Mouse (Mus musculus) limb, embryonic 11.5 days (tissue): ENCODE results near the gene Nipal1. TPM values are rescaled to one million over a fixed set of nuclear protein-coding genes. Genes with fewer than 3 reads are reported as not detected.

Source experiments
- ATAC-seq: fragments of 200-750 bp; cut with Nextera tagmentation; 2 replicates; pipeline ENCODE4 v1.8.0; 2017; ENCODE audit warnings: low read depth; ENCODE audit not compliant: insufficient number of reproducible peaks, low FRiP score, low TSS enrichment
- DNase-seq: peaks from one replicate; pipeline ENCODE4 v3.0.0-alpha.2; 2015; ENCODE audit warnings: low spot score
- H3K27ac ChIP-seq: fragments of 300-500 bp; sonication (generic); replicated peaks from 2 replicates; pipeline ENCODE4 v1.5.1; 2014; ENCODE audit warnings: low read depth, mild to moderate bottlenecking, low read length
- H3K27me3 ChIP-seq: fragments of 300-500 bp; sonication (generic); 2 replicates; pipeline ENCODE4 v1.6.1; 2014; ENCODE audit warnings: mild to moderate bottlenecking, low read length, mixed read lengths; ENCODE audit not compliant: control insufficient read depth, insufficient read depth
- H3K36me3 ChIP-seq: fragments of 300-500 bp; sonication (generic); 2 replicates; pipeline ENCODE4 v1.6.1; 2014; ENCODE audit warnings: mild to moderate bottlenecking, low read length, moderate library complexity, mixed read lengths; ENCODE audit not compliant: control insufficient read depth, insufficient read depth
- H3K4me1 ChIP-seq: fragments of 300-500 bp; sonication (generic); 2 replicates; pipeline ENCODE4 v1.6.1; 2014; ENCODE audit warnings: low read length, mixed read lengths; ENCODE audit not compliant: control insufficient read depth, insufficient read depth
- H3K4me2 ChIP-seq: fragments of 300-500 bp; sonication (generic); 2 replicates; pipeline ENCODE4 v1.6.1; 2014; ENCODE audit warnings: low read depth, mild to moderate bottlenecking, moderate library complexity; ENCODE audit not compliant: severe bottlenecking
- H3K4me3 ChIP-seq: fragments of 300-500 bp; sonication (generic); 2 replicates; pipeline ENCODE4 v1.5.1; 2014; ENCODE audit warnings: low read depth, low read length
- H3K9ac ChIP-seq: fragments of 300-500 bp; sonication (generic); 2 replicates; pipeline ENCODE4 v1.6.1; 2014; ENCODE audit warnings: mild to moderate bottlenecking, low read length
- H3K9me3 ChIP-seq: fragments of 300-500 bp; sonication (generic); 2 replicates; pipeline ENCODE4 v1.6.1; 2016; ENCODE audit warnings: low read length; ENCODE audit not compliant: control insufficient read depth
- WGBS: fragments of 180-500 bp; shearing (Covaris S2); extraction: QIAGEN DNeasy Blood & Tissue Kit; methylation state at CpG from one replicate; pipeline ENCODE4 v1.1.7; 2014; 5-methylcytosine and 5-hydroxymethylcytosine counted together
- polyA plus RNA-seq: library from polyadenylated mRNA; unstranded; fragments of >200 nt; fragmentation: Nextera tagmentation; extraction: Ambion mirVana; gene quantifications from 2 replicates; pipeline ENCODE4 v1.2.1, GENCODE M21; 2014

Gene Nipal1
- polyA plus RNA-seq, 1 experiment from 2014 or later, result 0.21 TPM

- H3K9ac ChIP-seq, result no peak overlapping the region
- WGBS, result 28% methylated on average over 7 of the region's 7 CpGs
- no peaks in the 10 kb centered on the region for H3K27me3 ChIP-seq
- H3K27ac ChIP-seq, result no peak overlapping the region
- H3K4me3 ChIP-seq, result no peak overlapping the region
- H3K36me3 ChIP-seq, result no peaks in the 10 kb centered on the region
- H3K4me1 ChIP-seq, result 0 out of 2 replicates have a peak, but pooled peaks cover 2% of the 10 kb centered on the region
- no peak overlapping the region for H3K4me2 ChIP-seq
- ATAC-seq (no peak), DNase-seq (no peak)
- no peaks in the 10 kb centered on the region for H3K9me3 ChIP-seq
These were observed 8.7 kb downstream of the Nipal1 start for GRCm38 (mm10) chr5:72656270-72656791.

- no peak for DNase-seq
These were observed 10.8 kb downstream of the Nipal1 start for GRCm38 (mm10) chr5:72658375-72658774.

DNA sequence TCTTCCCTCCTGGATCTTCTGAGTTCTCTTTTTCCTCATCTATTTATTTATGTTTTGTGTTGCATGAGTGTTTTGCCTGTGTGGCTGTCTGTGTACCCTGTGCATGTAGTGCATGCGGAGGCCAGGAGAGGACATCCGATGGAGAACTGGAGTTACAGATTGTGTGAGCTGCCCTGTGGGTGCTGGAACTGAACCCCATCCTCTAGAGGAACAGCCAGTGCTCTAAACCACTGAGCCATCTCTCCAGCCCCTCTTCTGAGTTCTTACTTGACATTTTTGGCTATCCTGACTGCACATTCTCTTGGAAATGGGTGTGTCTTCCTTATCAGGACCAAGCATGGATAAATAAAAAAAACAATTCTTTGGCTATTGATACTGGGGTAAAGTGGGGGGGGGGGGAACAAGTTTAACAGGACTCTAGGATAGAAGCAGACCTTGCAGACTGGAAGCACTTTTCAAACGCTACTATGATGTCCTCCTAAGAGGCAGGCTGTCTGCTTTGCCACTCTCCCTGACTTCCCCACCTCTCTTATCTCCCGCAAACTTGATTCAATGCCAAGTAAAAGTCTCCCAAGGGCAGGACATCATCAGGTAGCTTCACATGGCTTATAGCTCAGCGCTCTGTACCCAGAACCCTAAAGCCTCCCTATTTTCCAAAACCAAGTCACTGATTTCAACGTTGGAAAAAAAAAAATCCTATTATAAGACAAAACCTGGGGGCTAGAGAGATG, 13.6 kb downstream of the Nipal1 start:
- ATAC-seq, result no peak
- 91% methylated on average over 6 of the region's 6 CpGs for WGBS

More at GRCm38 (mm10) chr5:72658375-72658774, 10.8 kb downstream of the Nipal1 start:
- Histone ChIP-seq H3K27ac (no peak overlapping the region), H3K4me3 (no peak overlapping the region), H3K36me3 (no peaks in the 10 kb centered on the region), H3K27me3 (no peaks in the 10 kb centered on the region), H3K9me3 (no peaks in the 10 kb centered on the region), H3K4me2 (no peak overlapping the region), H3K9ac (no peak overlapping the region), H3K4me1 (0 out of 2 replicates have a peak, but pooled peaks cover 2% of the 10 kb centered on the region)
- WGBS, result 88% methylated on average over 13 of the region's 13 CpGs
- no peak for ATAC-seq

DNA sequence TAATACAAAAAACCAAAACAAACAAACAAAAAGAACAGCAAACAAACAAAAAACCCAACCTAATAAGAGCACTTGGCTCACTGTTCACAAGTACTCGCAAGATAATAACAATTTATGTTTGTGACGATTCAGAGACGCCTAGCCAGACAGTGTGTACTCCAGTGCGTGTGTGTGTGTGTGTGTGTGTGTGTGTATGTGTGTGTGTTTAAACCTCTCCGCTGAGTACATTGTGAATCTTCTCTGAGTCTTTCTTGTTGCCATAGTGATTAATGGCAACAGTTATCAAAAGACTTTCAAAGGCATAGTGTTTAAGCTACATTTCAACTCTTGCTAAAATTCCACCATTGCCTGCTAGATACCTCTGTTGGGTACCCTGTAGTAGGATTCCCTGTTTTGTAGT, 16.5 kb downstream of the Nipal1 start:
- Histone ChIP-seq H3K4me1 (no peaks in the 10 kb centered on the region), H3K36me3 (no peaks in the 10 kb centered on the region), H3K4me3 (no peak overlapping the region), H3K27me3 (no peaks in the 10 kb centered on the region), H3K27ac (no peak overlapping the region), H3K9me3 (no peaks in the 10 kb centered on the region), H3K9ac (no peak overlapping the region), H3K4me2 (no peak overlapping the region)
- ATAC-seq (no peak), DNase-seq (no peak)
- 91% methylated on average over 5 of the region's 5 CpGs for WGBS

More for the DNA sequence above, 13.6 kb downstream of the Nipal1 start:
- Histone ChIP-seq H3K4me3 (no peak overlapping the region), H3K27me3 (no peaks in the 10 kb centered on the region), H3K4me1 (0 out of 2 replicates have a peak, but pooled peaks cover 2% of the 10 kb centered on the region), H3K9me3 (no peaks in the 10 kb centered on the region), H3K27ac (no peak overlapping the region), H3K9ac (no peak overlapping the region), H3K4me2 (no peak overlapping the region), H3K36me3 (no peaks in the 10 kb centered on the region)
- no peak for DNase-seq

DNA sequence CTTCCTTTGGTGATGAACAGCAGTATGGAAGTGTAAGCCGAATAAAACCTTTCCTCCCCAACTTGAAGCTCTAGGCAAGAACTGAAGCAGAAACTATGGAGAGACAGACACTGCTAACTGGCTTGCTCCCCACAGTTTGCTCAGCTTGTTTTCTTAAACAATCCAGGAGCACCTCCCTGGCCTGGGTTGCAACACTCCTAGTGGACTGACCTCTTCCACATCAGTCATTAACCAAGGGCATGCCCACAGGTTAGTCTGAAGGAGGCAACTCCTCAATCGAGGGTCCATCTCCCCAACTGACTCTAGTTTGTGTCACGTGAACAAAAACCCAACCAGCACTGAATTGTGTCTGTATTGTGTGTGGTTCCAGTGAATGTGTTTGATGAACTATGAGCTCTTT, 17.3 kb downstream of the Nipal1 start:
- no peak for ATAC-seq
- no peak overlapping the region for H3K4me2 ChIP-seq
- H3K27me3 ChIP-seq, result no peaks in the 10 kb centered on the region
- 57% methylated on average over 3 of the region's 3 CpGs for WGBS
- no peaks in the 10 kb centered on the region for H3K4me1 ChIP-seq
- no peaks in the 10 kb centered on the region for H3K9me3 ChIP-seq
- DNase-seq, result no peak
- H3K27ac ChIP-seq, result no peak overlapping the region
- H3K4me3 ChIP-seq, result no peak overlapping the region
- no peak overlapping the region for H3K9ac ChIP-seq
- H3K36me3 ChIP-seq, result no peaks in the 10 kb centered on the region

GRCm38 (mm10) chr5:72665281-72665680, 17.7 kb downstream of the Nipal1 start:
- DNase-seq, result peak; percentile 76
- WGBS, result 30% methylated on average over 5 of the region's 5 CpGs
- no peak overlapping the region for H3K4me2 ChIP-seq

GRCm38 (mm10) chr5:72666428-72666827, 18.8 kb downstream of the Nipal1 start:
- H3K4me3 ChIP-seq, result no peak overlapping the region
- WGBS, result 83% methylated on average over 7 of the region's 7 CpGs
- ATAC-seq, result no peak

More at GRCm38 (mm10) chr5:72665281-72665680, 17.7 kb downstream of the Nipal1 start:
- Histone ChIP-seq H3K4me1 (no peaks in the 10 kb centered on the region), H3K36me3 (no peaks in the 10 kb centered on the region), H3K9ac (no peak overlapping the region), H3K27me3 (no peaks in the 10 kb centered on the region), H3K27ac (no peak overlapping the region), H3K9me3 (no peaks in the 10 kb centered on the region), H3K4me3 (no peak overlapping the region)
- no peak for ATAC-seq

DNA sequence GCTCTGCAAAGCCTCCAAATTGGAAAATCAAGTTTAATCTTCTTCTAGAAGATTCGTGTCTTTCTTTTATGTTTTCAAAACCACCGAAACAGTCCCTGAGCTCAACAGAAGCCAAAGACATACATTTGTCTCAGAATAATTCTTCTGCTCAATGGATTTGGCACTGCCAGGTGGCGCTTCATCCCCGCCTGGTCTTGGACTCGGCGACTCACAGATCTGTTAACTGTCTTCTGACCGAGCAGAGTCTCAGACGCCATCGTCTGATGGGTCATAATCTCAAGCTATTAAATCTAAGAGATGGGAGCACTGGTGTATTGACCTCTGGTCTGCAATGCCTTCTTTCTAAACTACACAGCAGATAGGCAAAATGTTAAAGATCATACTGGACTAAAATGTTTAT, 20.8 kb downstream of the Nipal1 start:
- WGBS, result 82% methylated on average over 9 of the region's 9 CpGs
- DNase-seq (no peak), ATAC-seq (no peak)

More at GRCm38 (mm10) chr5:72666428-72666827, 18.8 kb downstream of the Nipal1 start:
- no peak overlapping the region for H3K9ac ChIP-seq
- H3K9me3 ChIP-seq, result no peaks in the 10 kb centered on the region
- H3K4me2 ChIP-seq, result no peak overlapping the region
- DNase-seq, result no peak
- no peaks in the 10 kb centered on the region for H3K4me1 ChIP-seq
- no peak overlapping the region for H3K27ac ChIP-seq
- no peaks in the 10 kb centered on the region for H3K36me3 ChIP-seq
- no peaks in the 10 kb centered on the region for H3K27me3 ChIP-seq

More for the DNA sequence above, 20.8 kb downstream of the Nipal1 start:
- H3K4me1 ChIP-seq, result no peaks in the 10 kb centered on the region
- H3K4me3 ChIP-seq, result no peak overlapping the region
- H3K9ac ChIP-seq, result no peak overlapping the region
- no peaks in the 10 kb centered on the region for H3K36me3 ChIP-seq
- no peak overlapping the region for H3K4me2 ChIP-seq
- H3K27me3 ChIP-seq, result no peaks in the 10 kb centered on the region
- no peak overlapping the region for H3K27ac ChIP-seq
- no peaks in the 10 kb centered on the region for H3K9me3 ChIP-seq
